Mouse (Mus musculus): ENCODE data around the gene Olfr926. TPM values are rescaled to one million over a fixed set of nuclear protein-coding genes. Genes with fewer than 3 reads are reported as not detected.
"Not testable (repeated sequence)": the region's sequence is repeated elsewhere in the genome, so short reads cannot be mapped to it uniquely, and the experiment has no call there.

Olfr926 gene
- polyA plus RNA-seq (2012; ENCODE audit: insufficient read depth, insufficient read length, missing spikeins) = not detected in 2 replicates

DNA sequence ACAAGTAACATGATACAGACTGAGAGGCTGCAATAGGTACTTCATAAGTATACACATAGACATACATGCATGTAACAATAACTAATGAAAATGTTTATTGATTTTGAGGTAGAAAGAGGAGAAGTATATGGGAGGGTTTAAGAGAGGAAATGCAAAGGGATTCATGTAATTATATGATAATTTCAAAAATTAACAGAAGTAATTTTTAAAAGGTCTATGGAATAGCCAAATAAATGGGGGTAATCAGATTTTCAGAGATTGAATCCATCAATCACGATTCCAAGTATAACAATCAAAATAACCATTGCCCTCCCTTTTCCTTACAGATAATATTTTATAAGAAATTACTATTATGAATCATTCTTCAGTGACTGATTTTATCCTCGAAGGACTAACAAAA, at the start of gene Olfr926:
Gene Olfr926, plus strand, starts transcription at position 301 of the 400 bp plus-strand sequence.
- Histone ChIP-seq H3K4me3 (ENCODE audit: insufficient read depth, low read depth, low read length) (no peak within 1 kb of the TSS), H3K27ac (replicated peaks; ENCODE audit: low read depth, low read length) (no peak within 1 kb of the TSS), H3K4me1 (ENCODE audit: control insufficient read depth, insufficient read depth, insufficient read length, low read length) (no peaks in the 10 kb centered on the region)

- Histone ChIP-seq H3K27ac (replicated peaks; ENCODE audit: low read depth, low read length) (no peak overlapping the region), H3K4me1 (ENCODE audit: control insufficient read depth, insufficient read depth, insufficient read length, low read length) (no peaks in the 10 kb centered on the region)
Observed at GRCm38 (mm10) chr9:38833027-38833426, 43.9 kb upstream of the Olfr926 start.

GRCm38 (mm10) chr9:38844149-38844548, 32.8 kb upstream of the Olfr926 start, which contains the start of gene Olfr924:
Gene Olfr924, plus strand, starts transcription at chr9:38844449.
- no peaks in the 10 kb centered on the region for H3K4me1 ChIP-seq (ENCODE audit: control insufficient read depth, insufficient read depth, insufficient read length, low read length)
- no peak within 1 kb of the TSS for H3K27ac ChIP-seq (replicated peaks; ENCODE audit: low read depth, low read length)
- H3K4me3 ChIP-seq (ENCODE audit: insufficient read depth, low read depth, low read length) = no peak within 1 kb of the TSS

More at GRCm38 (mm10) chr9:38833027-38833426, 43.9 kb upstream of the Olfr926 start:
- no peak overlapping the region for H3K4me3 ChIP-seq (ENCODE audit: insufficient read depth, low read depth, low read length)

DNA sequence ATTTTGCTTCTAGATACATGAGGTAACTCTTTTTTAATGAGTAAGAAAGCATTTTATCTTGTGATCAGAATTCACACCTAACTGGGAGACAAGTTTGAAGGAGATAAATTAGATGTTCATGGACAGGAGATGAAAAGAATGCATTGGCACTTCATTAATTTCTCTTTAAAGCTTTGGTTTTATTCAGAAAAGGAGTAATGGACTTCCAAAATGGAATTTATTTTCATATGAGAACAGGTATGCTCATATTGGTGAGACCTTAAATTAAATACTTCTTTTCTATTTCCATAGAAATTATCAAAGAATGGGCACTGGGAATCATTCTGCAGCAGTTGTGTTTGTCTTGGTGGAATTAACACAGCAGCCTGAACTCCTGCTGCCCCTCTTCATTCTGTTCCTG, 22.2 kb upstream of the Olfr926 start, which contains the start of gene Olfr26:
Gene Olfr26, plus strand, starts transcription at position 301 of the 400 bp plus-strand sequence.
- no peak within 1 kb of the TSS for H3K4me3 ChIP-seq (ENCODE audit: insufficient read depth, low read depth, low read length)
- no peaks in the 10 kb centered on the region for H3K4me1 ChIP-seq (ENCODE audit: control insufficient read depth, insufficient read depth, insufficient read length, low read length)
- H3K27ac ChIP-seq (replicated peaks; ENCODE audit: low read depth, low read length) = no peak within 1 kb of the TSS

DNA sequence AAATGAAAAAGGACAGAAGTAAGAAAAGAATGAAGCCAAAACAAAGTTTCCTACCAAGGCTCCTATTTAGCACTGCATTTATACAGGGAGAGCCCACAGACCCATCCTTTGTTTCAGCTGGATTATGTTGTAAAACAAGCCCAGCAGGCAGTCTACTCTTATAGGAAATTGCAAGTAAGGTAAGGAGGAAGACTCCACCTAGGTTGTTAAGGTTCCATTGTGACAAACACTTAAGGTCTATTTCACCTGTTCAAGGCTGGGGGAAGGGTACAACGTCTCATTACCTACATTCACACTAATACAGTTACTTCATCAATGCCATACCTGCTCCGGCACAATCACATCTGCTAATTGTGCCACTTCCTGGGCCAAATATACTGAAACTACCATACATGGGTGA, 2.0 kb upstream of the Olfr926 start:
- H3K27ac ChIP-seq (replicated peaks; ENCODE audit: low read depth, low read length); H3K4me1 ChIP-seq (ENCODE audit: control insufficient read depth, insufficient read depth, insufficient read length, low read length); H3K4me3 ChIP-seq (ENCODE audit: insufficient read depth, low read depth, low read length): not testable (repeated sequence)

Other genes with a start within 250 kb of the Olfr926 start
- not detected in 2 replicates for gene Olfr916, start 217.3 kb upstream of the Olfr926 start, polyA plus RNA-seq (2012; ENCODE audit: insufficient read depth, insufficient read length, missing spikeins)
- gene Olfr917, start 211.3 kb upstream of the Olfr926 start, polyA plus RNA-seq (2012; ENCODE audit: insufficient read depth, insufficient read length, missing spikeins) = not detected in 2 replicates
- not detected in 2 replicates for gene Olfr918, start 202.5 kb upstream of the Olfr926 start, polyA plus RNA-seq (2012; ENCODE audit: insufficient read depth, insufficient read length, missing spikeins)
- gene Olfr919, start 173.5 kb upstream of the Olfr926 start, polyA plus RNA-seq (2012; ENCODE audit: insufficient read depth, insufficient read length, missing spikeins) = not detected in 2 replicates
- gene Vwa5a, start 158.9 kb upstream of the Olfr926 start, polyA plus RNA-seq (2012; ENCODE audit: insufficient read depth, insufficient read length, missing spikeins) = 28.3 and 35.4 TPM in 2 replicates
- not detected in 2 replicates for gene Olfr920, start 124.8 kb upstream of the Olfr926 start, polyA plus RNA-seq (2012; ENCODE audit: insufficient read depth, insufficient read length, missing spikeins)
- gene Olfr921, start 104.1 kb upstream of the Olfr926 start, polyA plus RNA-seq (2012; ENCODE audit: insufficient read depth, insufficient read length, missing spikeins) = not detected in 2 replicates
- gene Olfr922, start 62.5 kb upstream of the Olfr926 start, polyA plus RNA-seq (2012; ENCODE audit: insufficient read depth, insufficient read length, missing spikeins) = not detected in 2 replicates
- not detected in 2 replicates for gene Olfr923, start 50.6 kb upstream of the Olfr926 start, polyA plus RNA-seq (2012; ENCODE audit: insufficient read depth, insufficient read length, missing spikeins)
- gene Olfr924, start 32.7 kb upstream of the Olfr926 start, polyA plus RNA-seq (2012; ENCODE audit: insufficient read depth, insufficient read length, missing spikeins) = not detected in 2 replicates
- not detected in 2 replicates for gene Olfr26, start 22.1 kb upstream of the Olfr926 start, polyA plus RNA-seq (2012; ENCODE audit: insufficient read depth, insufficient read length, missing spikeins)
- not detected in 2 replicates for gene Olfr930, start 52.7 kb downstream of the Olfr926 start, polyA plus RNA-seq (2012; ENCODE audit: insufficient read depth, insufficient read length, missing spikeins)
- gene Olfr933, start 95.2 kb downstream of the Olfr926 start, polyA plus RNA-seq (2012; ENCODE audit: insufficient read depth, insufficient read length, missing spikeins) = not detected in 2 replicates
- not detected in 2 replicates for gene Olfr934, start 111.2 kb downstream of the Olfr926 start, polyA plus RNA-seq (2012; ENCODE audit: insufficient read depth, insufficient read length, missing spikeins)
- gene Olfr935, start 122.6 kb downstream of the Olfr926 start, polyA plus RNA-seq (2012; ENCODE audit: insufficient read depth, insufficient read length, missing spikeins) = not detected in 2 replicates
- gene Olfr146, start 146.3 kb downstream of the Olfr926 start, polyA plus RNA-seq (2012; ENCODE audit: insufficient read depth, insufficient read length, missing spikeins) = not detected in 2 replicates
- not detected in 2 replicates for gene Olfr937, start 187.8 kb downstream of the Olfr926 start, polyA plus RNA-seq (2012; ENCODE audit: insufficient read depth, insufficient read length, missing spikeins)
- gene Olfr938, start 201.8 kb downstream of the Olfr926 start, polyA plus RNA-seq (2012; ENCODE audit: insufficient read depth, insufficient read length, missing spikeins) = not detected in 2 replicates